Comparison of ENCODE assay signal across 10 mouse cellular contexts in genomic region chr11:5154961-5155805, GRCm38 (mm10). TPM values are rescaled to one million over a fixed set of nuclear protein-coding genes. Genes with fewer than 3 reads are reported as not detected.
DNase-seq lines count a peak whose midpoint lies in the region; ATAC-seq and TF ChIP-seq lines count a peak whose summit lies in the region.
"Had no signal": no experiment of that assay in that cellular context is flagged by ENCODE, and none has a peak within 500 bp of the region (broad histone marks: within the 10 kb centered on the region; RNA-seq: fewer than 3 reads in every experiment).

No protein-coding gene starts in this region.

- H3K9me3 ChIP-seq in liver, embryonic 12.5 days (replicated peaks) = no peaks in the 10 kb centered on the region
- H3K9me3 ChIP-seq in intestine, postnatal 0 days (ENCODE audit: control insufficient read depth) = no peaks in the 10 kb centered on the region
- no peaks in the 10 kb centered on the region for H3K9me3 ChIP-seq in neural tube, embryonic 14.5 days (ENCODE audit: control insufficient read depth, low read length)
- H3K9me3 ChIP-seq: embryonic facial prominence, embryonic 15.5 days; limb, embryonic 15.5 days had no signal

- peak; percentile 36 for DNase-seq in liver
- DNase-seq in cerebellum, postnatal 36 days = peak; percentile 45 to 46
- no peak for DNase-seq in left cerebral cortex, adult 8-10 months (ENCODE audit: low spot score in 2 of 2)
- no peak for DNase-seq in testis, postnatal 10 days (ENCODE audit: low spot score)
- DNase-seq in thymus, postnatal 36 days = no peak

- no peak for ATAC-seq in liver, embryonic 12.5 days
- no peak for ATAC-seq in intestine, postnatal 0 days
- ATAC-seq in neural tube, embryonic 14.5 days (ENCODE audit: low read depth) = peak; percentile 13; the same call in 1 of the 2 replicates

- TF ChIP-seq CTCF in intestine, postnatal 0 days (IDR thresholded peaks at IDR 0.05; ENCODE audit: low read depth) = no peak

- WGBS in liver, embryonic 12.5 days (ENCODE audit: insufficient replicate concordance) = 35% methylated on average over 10 of the region's 10 CpGs
- 48% methylated on average over 10 of the region's 10 CpGs for WGBS in intestine, postnatal 0 days
- 24% methylated on average over 10 of the region's 10 CpGs for WGBS in neural tube, embryonic 14.5 days

- H3K27ac ChIP-seq in liver, embryonic 12.5 days = no peak overlapping the region
- H3K27ac ChIP-seq in intestine, postnatal 0 days (ENCODE audit: low read depth, low read length) = peak overlapping the region; percentile 66; the same call in 1 of the 2 replicates
- H3K27ac ChIP-seq in neural tube, embryonic 14.5 days (ENCODE audit: low read depth, low read length) = no peak overlapping the region
- H3K27ac ChIP-seq: embryonic facial prominence, embryonic 15.5 days; limb, embryonic 15.5 days had no signal

- H3K36me3 ChIP-seq in liver, embryonic 12.5 days = no peaks in the 10 kb centered on the region
- no peaks in the 10 kb centered on the region for H3K36me3 ChIP-seq in intestine, postnatal 0 days (ENCODE audit: control insufficient read depth, insufficient read depth)
- H3K36me3 ChIP-seq in neural tube, embryonic 14.5 days (ENCODE audit: control insufficient read depth, insufficient read depth, low read length) = no peaks in the 10 kb centered on the region
- H3K36me3 ChIP-seq: embryonic facial prominence, embryonic 15.5 days; limb, embryonic 15.5 days had no signal

- no peak overlapping the region for H3K9ac ChIP-seq in liver, embryonic 12.5 days
- H3K9ac ChIP-seq in intestine, postnatal 0 days (ENCODE audit: low read depth, low read length) = no peak overlapping the region
- H3K9ac ChIP-seq in neural tube, embryonic 14.5 days (replicated peaks; ENCODE audit: low read depth, low read length) = no peak overlapping the region
- H3K9ac ChIP-seq: embryonic facial prominence, embryonic 15.5 days; limb, embryonic 15.5 days had no signal

- no peak overlapping the region for H3K4me2 ChIP-seq in liver, embryonic 12.5 days
- H3K4me2 ChIP-seq in intestine, postnatal 0 days (replicated peaks; ENCODE audit: low read depth) = no peak overlapping the region
- H3K4me2 ChIP-seq in neural tube, embryonic 14.5 days (ENCODE audit: low read depth, low read length) = no peak overlapping the region
- H3K4me2 ChIP-seq: embryonic facial prominence, embryonic 15.5 days; limb, embryonic 15.5 days had no signal

- peaks cover 35% of the 10 kb centered on the region for H3K27me3 ChIP-seq in liver, embryonic 12.5 days (replicated peaks)
- no peaks in the 10 kb centered on the region for H3K27me3 ChIP-seq in intestine, postnatal 0 days (replicated peaks; ENCODE audit: control insufficient read depth, insufficient read depth, low read length)
- no peaks in the 10 kb centered on the region for H3K27me3 ChIP-seq in neural tube, embryonic 14.5 days (ENCODE audit: control insufficient read depth, insufficient read depth, low read length)
- H3K27me3 ChIP-seq: embryonic facial prominence, embryonic 15.5 days had no signal

- peaks cover 38% of the 10 kb centered on the region for H3K4me1 ChIP-seq in liver, embryonic 12.5 days
- peaks cover 4% of the 10 kb centered on the region; the same call in 1 of the 2 replicates for H3K4me1 ChIP-seq in intestine, postnatal 0 days (replicated peaks; ENCODE audit: control insufficient read depth, insufficient read depth, low read length)
- 0 out of 2 replicates have a peak, but pooled peaks cover 8% of the 10 kb centered on the region for H3K4me1 ChIP-seq in neural tube, embryonic 14.5 days (ENCODE audit: control insufficient read depth, insufficient read depth, low read length)

- H3K4me3 ChIP-seq in liver, embryonic 12.5 days = no peak overlapping the region
- H3K4me3 ChIP-seq in intestine, postnatal 0 days (ENCODE audit: low read depth, low read length) = no peak overlapping the region
- H3K4me3 ChIP-seq in neural tube, embryonic 14.5 days (ENCODE audit: low read depth, low read length) = no peak overlapping the region
- H3K4me3 ChIP-seq: embryonic facial prominence, embryonic 15.5 days; limb, embryonic 15.5 days had no signal

RNA-seq across cellular contexts. Expression of gene Emid1, which starts 3.1 kb away (rescaled TPM):
- 9.0 and 9.1 TPM in 2 replicates for polyA plus RNA-seq in liver, embryonic 12.5 days (2016; fragmentation: Nextera tagmentation; extraction: Ambion mirVana)
- polyA plus RNA-seq in intestine, postnatal 0 days (2015; fragmentation: Nextera tagmentation; extraction: Ambion mirVana) = 47.9 and 56.4 TPM in 2 replicates
- polyA plus RNA-seq in neural tube, embryonic 14.5 days (2014; fragmentation: Nextera tagmentation; extraction: Ambion mirVana) = 16.8 and 19.3 TPM in 2 replicates
- total RNA-seq in left cerebral cortex, adult 8-10 months (2022) = 1 to 10 TPM; 4.0 to 7.2 (median 5.3) TPM

RNA-seq across cellular contexts. Expression of gene Ewsr1, which starts 56.1 kb away (rescaled TPM):
- 432 and 434 TPM in 2 replicates for polyA plus RNA-seq in liver, embryonic 12.5 days (2016; fragmentation: Nextera tagmentation; extraction: Ambion mirVana)
- polyA plus RNA-seq in intestine, postnatal 0 days (2015; fragmentation: Nextera tagmentation; extraction: Ambion mirVana) = 185 and 196 TPM in 2 replicates
- polyA plus RNA-seq in neural tube, embryonic 14.5 days (2014; fragmentation: Nextera tagmentation; extraction: Ambion mirVana) = 320 and 364 TPM in 2 replicates
- 100 to 1,000 TPM; 291 to 340 (median 310) TPM for total RNA-seq in left cerebral cortex, adult 8-10 months (2022)

RNA-seq across cellular contexts. Expression of gene Rhbdd3, which starts 56.5 kb away (rescaled TPM):
- polyA plus RNA-seq in liver, embryonic 12.5 days (2016; fragmentation: Nextera tagmentation; extraction: Ambion mirVana) = 19.0 and 22.9 TPM in 2 replicates
- polyA plus RNA-seq in intestine, postnatal 0 days (2015; fragmentation: Nextera tagmentation; extraction: Ambion mirVana) = 17.1 and 17.5 TPM in 2 replicates
- 33.1 and 34.4 TPM in 2 replicates for polyA plus RNA-seq in neural tube, embryonic 14.5 days (2014; fragmentation: Nextera tagmentation; extraction: Ambion mirVana)
- total RNA-seq in left cerebral cortex, adult 8-10 months (2022) = 10 to 100 TPM; 20.1 to 26.8 (median 22.0) TPM

Comparison
In these comparisons a context has a peak if more than half of its experiments do, and no peak if none do; other contexts are left out.
1. DNase-seq: peak in liver (single experiment) and cerebellum, postnatal 36 days (2 of 2); none in left cerebral cortex, adult 8-10 months (0 of 2), testis, postnatal 10 days (single experiment) and thymus, postnatal 36 days (0 of 2).